Mouse (Mus musculus): ENCODE results near the gene Chaf1b.

DNA sequence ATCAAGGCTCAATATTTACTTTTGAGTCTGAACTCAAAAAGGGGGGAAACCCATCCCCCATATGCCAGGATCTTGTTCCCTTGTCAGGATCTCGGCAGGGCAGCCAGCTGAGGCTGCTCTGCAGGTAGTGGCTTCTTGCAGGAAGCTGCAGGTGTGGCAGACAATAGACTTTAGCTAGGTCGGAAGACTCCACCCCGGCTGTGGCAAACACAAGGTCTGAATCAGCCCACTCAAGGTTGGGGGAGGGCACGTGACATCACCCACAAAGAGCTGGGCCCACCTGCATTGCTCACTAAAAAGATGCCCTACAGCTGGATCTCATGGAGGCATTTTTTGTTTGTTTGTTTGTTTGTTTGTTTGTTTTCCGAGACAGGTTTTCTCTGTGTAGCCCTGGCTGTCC lies 24.1 kb downstream of the Chaf1b start:
- TF ChIP-seq CTCF (IDR thresholded peaks at IDR 0.05; ENCODE audit: extremely low read depth, insufficient read length, insufficient replicate concordance, low read depth, low read length) (no peak), POLR2A (IDR thresholded peaks at IDR 0.05; ENCODE audit: low read depth, low read length) (no peak)
